Mouse (Mus musculus) cerebellum, adult 9-10 months (tissue): ENCODE measurements at regions not wholly inside any gene's neighbourhood (a gene's known extent, or its start where the extent isn't known, plus 50 kb on each side); places are given as distances from the start of the nearest gene placed in this dataset.

Experiments
- DNase-seq: peaks from one replicate; pipeline ENCODE4 v3.0.0; 2022

DNA sequence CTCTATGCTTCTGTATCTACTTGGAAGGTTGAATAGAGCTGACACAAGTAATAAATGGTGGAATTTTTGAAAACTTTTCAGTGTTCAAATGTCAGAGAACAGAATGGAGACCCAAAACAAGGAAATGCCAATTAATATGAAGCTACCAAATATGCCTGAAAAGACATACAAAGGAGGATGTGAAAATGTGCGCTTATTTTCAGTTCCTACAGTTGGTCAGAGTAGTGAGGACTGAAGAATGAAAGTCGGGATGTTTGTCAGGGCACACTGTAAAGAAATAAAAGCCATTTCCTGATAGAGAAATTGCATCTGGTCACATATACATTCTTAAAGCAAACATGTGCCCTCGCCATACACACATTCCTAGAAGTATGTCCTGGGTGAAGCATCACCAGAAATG, 56.0 kb upstream of the Dkk2 start:
- DNase-seq, result no peak

GRCm38 (mm10) chr3:132033078-132033713, 51.9 kb upstream of the Dkk2 start:
- no peak for DNase-seq

DNA sequence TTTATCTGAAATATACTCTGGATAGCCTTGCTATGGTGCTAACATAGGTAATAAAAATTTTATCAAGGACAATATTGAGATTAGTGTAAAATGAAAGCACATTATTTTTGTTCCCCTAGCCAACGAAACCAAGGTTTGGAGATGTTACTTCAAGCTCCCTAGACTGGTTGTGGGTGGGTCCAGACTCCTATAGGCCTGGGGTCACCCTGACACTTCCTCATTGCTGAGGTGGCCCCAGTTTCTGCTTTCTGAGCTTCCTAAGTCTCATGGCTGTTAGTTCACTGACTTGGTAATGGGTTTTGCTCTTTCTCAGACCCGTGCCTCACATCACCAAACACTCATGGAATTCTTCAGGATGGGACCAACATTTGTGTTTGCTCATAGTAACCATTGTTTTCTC, 49.9 kb upstream of the Dkk2 start:
- no peak for DNase-seq
